Mouse (Mus musculus) G1E (cell line): ENCODE results near the gene Gm21834.

ENCODE experiments used
- CTCF ChIP-seq: IDR thresholded peaks from 2 replicates; pipeline ENCODE4 v1.5.1; 2012; ENCODE audit warnings: low read depth, low read length, inconsistent platforms, mixed read lengths
- GATA1 ChIP-seq: IDR thresholded peaks from 2 replicates; pipeline ENCODE4 v1.6.1; 2012; ENCODE audit warnings: borderline replicate concordance, low read length, inconsistent platforms, mixed read lengths
- POLR2AphosphoS5 ChIP-seq: IDR thresholded peaks from 2 replicates; pipeline ENCODE4 v1.6.1; 2012; ENCODE audit warnings: low read depth, low read length, inconsistent platforms; ENCODE audit not compliant: insufficient replicate concordance

- no peak for TF ChIP-seq CTCF
- no peak for TF ChIP-seq POLR2AphosphoS5
- no peak for TF ChIP-seq GATA1
Observed at GRCm38 (mm10) chr17:57742119-57742518, at the start of gene Gm21834.
